Mouse (Mus musculus) erythroblast, embryonic 14.5 days (primary cell): Measurements from ENCODE around the gene Plcxd3.

Experiments used
- GATA1 ChIP-seq: IDR thresholded peaks from 2 replicates; pipeline ENCODE4 v1.6.1; 2012; ENCODE audit warnings: low read length, inconsistent platforms, mixed read lengths
- TAL1 ChIP-seq: IDR thresholded peaks from 3 replicates; pipeline ENCODE4 v1.6.1; 2012; ENCODE audit warnings: low read length, inconsistent platforms, mixed read lengths

GRCm38 (mm10) chr15:4440081-4440480 is 64.8 kb downstream of the Plcxd3 start:
- no peak for TF ChIP-seq GATA1
- no peak for TF ChIP-seq TAL1
